Mouse (Mus musculus): Measurements from ENCODE around the gene Snrpb2. TPM values are rescaled to one million over a fixed set of nuclear protein-coding genes. Genes with fewer than 3 reads are reported as not detected.

Gene Snrpb2
- total and polyA plus RNA-seq, 3 experiments: 31.0 to 201 (median 116) TPM

DNA sequence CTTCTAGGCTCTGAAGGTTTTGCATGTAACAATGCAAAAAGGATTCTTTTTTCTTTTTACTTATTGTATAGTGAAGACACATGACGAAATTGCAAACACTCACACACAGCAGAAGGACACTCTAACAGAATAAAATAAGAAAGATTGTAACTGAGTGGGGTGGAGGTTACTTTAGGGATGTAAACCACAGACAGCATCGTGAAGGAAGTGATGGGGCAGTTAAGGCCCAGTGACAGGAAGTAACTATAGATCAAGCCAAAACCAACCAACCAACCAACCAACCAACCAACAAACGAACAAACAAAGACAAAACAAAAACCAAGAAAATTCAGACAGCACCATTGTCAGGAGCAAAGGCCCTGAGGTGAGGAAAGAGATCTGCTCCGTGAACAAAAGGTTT is 38.6 kb upstream of the Snrpb2 start:
- dilution Hi-C loops (cut with MboI; ENCODE audit: extremely low pct_ligation_motif_present, extremely low pct_unique_long_range_greater_than_20kb, low sequenced_read_pairs): no loop called here
- Histone ChIP-seq H3K4me3 (replicated peaks in 1 of 3; ENCODE audit: low read depth in 2 of 3, low read length in 2 of 3, poor library complexity in 1 of 3) (no peak overlapping the region), H3K4me1 (ENCODE audit: control insufficient read depth in 1 of 2, insufficient read depth in 2 of 2) (peaks cover 2 to 3% of the 10 kb centered on the region in 2 experiments; a peak in 1 of 4 replicates), H3K9me3 (replicated peaks; ENCODE audit: low read length) (no peaks in the 10 kb centered on the region), H3K27me3 (replicated peaks) (no peaks in the 10 kb centered on the region), H3K36me3 (replicated peaks in 1 of 2; ENCODE audit: control insufficient read depth in 1 of 2, insufficient read depth in 1 of 2, low read length in 1 of 2) (no peaks in the 10 kb centered on the region), H3K4me2 (ENCODE audit: insufficient read depth, low read depth, poor library complexity, severe bottlenecking) (no peak overlapping the region), H3K27ac (ENCODE audit: insufficient read depth, low read depth) (no peak overlapping the region), H3K79me2 (replicated peaks; ENCODE audit: control insufficient read depth, extremely low read depth, insufficient read depth, poor library complexity, severe bottlenecking) (no peaks in the 10 kb centered on the region), H3K9ac (ENCODE audit: insufficient read depth, low read depth) (no peak overlapping the region)
- no peak for DNase-seq (ENCODE audit: extremely low read depth)
- no peak for TF ChIP-seq MAFK (IDR thresholded peaks at IDR 0.05; ENCODE audit: insufficient replicate concordance, low read length)
- TF ChIP-seq ZKSCAN1 (IDR thresholded peaks at IDR 0.05; ENCODE audit: borderline replicate concordance, low read depth, low read length): no peak
- no peak for TF ChIP-seq UBTF (IDR thresholded peaks at IDR 0.05; ENCODE audit: low read depth, low read length)
- no peak for TF ChIP-seq HCFC1 (IDR thresholded peaks at IDR 0.05; ENCODE audit: low read depth, low read length)
- TF ChIP-seq SIN3A (IDR thresholded peaks at IDR 0.05; ENCODE audit: low read length): no peak
- no peak for TF ChIP-seq SMC3 (IDR thresholded peaks at IDR 0.05; ENCODE audit: low read depth, low read length)
- no peak for TF ChIP-seq POLR2A (IDR thresholded peaks at IDR 0.05; ENCODE audit: low read depth, low read length)
- no peak for TF ChIP-seq JUND (conservative IDR thresholded peaks at IDR 0.05; ENCODE audit: low read depth, low read length)
- TF ChIP-seq MAZ (IDR thresholded peaks at IDR 0.05; ENCODE audit: low read depth, low read length): no peak
- no peak for TF ChIP-seq KAT2A (IDR thresholded peaks at IDR 0.05; ENCODE audit: insufficient replicate concordance, low read length)
- no peak for TF ChIP-seq MAX (IDR thresholded peaks at IDR 0.05; ENCODE audit: low read length)
- in situ Hi-C loops (cut with MboI; ENCODE audit: low pct_ligation_motif_present, low pct_unique_long_range_greater_than_20kb, low sequenced_read_pairs): no loop called here

- no peak for DNase-seq (ENCODE audit: extremely low read depth)
- peaks cover 8% of the 10 kb centered on the region for H3K27me3 ChIP-seq (replicated peaks)
- H3K9me3 ChIP-seq (replicated peaks; ENCODE audit: low read length): no peaks in the 10 kb centered on the region
- no peak overlapping the region for H3K4me3 ChIP-seq (replicated peaks in 1 of 3; ENCODE audit: low read depth in 2 of 3, low read length in 2 of 3, poor library complexity in 1 of 3)
- H3K9ac ChIP-seq (ENCODE audit: insufficient read depth, low read depth): no peak overlapping the region
- dilution Hi-C loops (cut with MboI; ENCODE audit: extremely low pct_ligation_motif_present, extremely low pct_unique_long_range_greater_than_20kb, low sequenced_read_pairs) (no loop called here), in situ Hi-C loops (cut with MboI; ENCODE audit: low pct_ligation_motif_present, low pct_unique_long_range_greater_than_20kb, low sequenced_read_pairs) (no loop called here)
- no peak overlapping the region for H3K4me2 ChIP-seq (ENCODE audit: insufficient read depth, low read depth, poor library complexity, severe bottlenecking)
- TF ChIP-seq IRF4 (IDR thresholded peaks at IDR 0.05; ENCODE audit: low read depth, low read length) (no peak), MXI1 (IDR thresholded peaks at IDR 0.05; ENCODE audit: low read depth, low read length) (no peak), ZNF384 (IDR thresholded peaks at IDR 0.05; ENCODE audit: low read depth, low read length) (no peak), TCF12 (IDR thresholded peaks at IDR 0.05; ENCODE audit: low read depth, low read length) (no peak), MAFK (IDR thresholded peaks at IDR 0.05; ENCODE audit: insufficient replicate concordance, low read length) (no peak), SMC3 (IDR thresholded peaks at IDR 0.05; ENCODE audit: low read depth, low read length) (no peak), TBP (conservative IDR thresholded peaks at IDR 0.05; ENCODE audit: low read depth, low read length) (no peak)
- peaks cover 0 to 10% of the 10 kb centered on the region in 2 experiments; a peak in 2 of 4 replicates for H3K4me1 ChIP-seq (ENCODE audit: control insufficient read depth in 1 of 2, insufficient read depth in 2 of 2)
- H3K79me2 ChIP-seq (replicated peaks; ENCODE audit: control insufficient read depth, extremely low read depth, insufficient read depth, poor library complexity, severe bottlenecking): no peaks in the 10 kb centered on the region
- no peaks in the 10 kb centered on the region for H3K36me3 ChIP-seq (replicated peaks in 1 of 2; ENCODE audit: control insufficient read depth in 1 of 2, insufficient read depth in 1 of 2, low read length in 1 of 2)
- H3K27ac ChIP-seq (ENCODE audit: insufficient read depth, low read depth): no peak overlapping the region
Observed at GRCm38 (mm10) chr2:143031283-143031682, 31.6 kb upstream of the Snrpb2 start.
